Mouse (Mus musculus): ENCODE results near the gene Cyth4. TPM values are rescaled to one million over a fixed set of nuclear protein-coding genes. Genes with fewer than 3 reads are reported as not detected.
A peak's percentile ranks its signal among the peaks of the same experiment; 100 is the strongest.

Gene Cyth4
- total RNA-seq, 2 experiments from 2014 or later, result 16.9 to 18.0 TPM

GRCm38 (mm10) chr15:78610705-78611462, 14.0 kb downstream of the Cyth4 start:
- DNase-seq (ENCODE audit: low spot score in 2 of 2), result peak; percentile 66 to 81

- no peak for DNase-seq (ENCODE audit: low spot score in 2 of 2)
These were observed 17.7 kb downstream of the Cyth4 start for GRCm38 (mm10) chr15:78614536-78614935.

GRCm38 (mm10) chr15:78616973-78617372, 20.1 kb downstream of the Cyth4 start:
- no peak for DNase-seq (ENCODE audit: low spot score in 2 of 2)

- DNase-seq (ENCODE audit: low spot score in 2 of 2), result peak; percentile 82 to 84
These were observed 26.6 kb downstream of the Cyth4 start for GRCm38 (mm10) chr15:78623426-78623825.

- DNase-seq (ENCODE audit: low spot score in 2 of 2), result peak; percentile 54 to 55
These were observed 27.6 kb downstream of the Cyth4 start for GRCm38 (mm10) chr15:78624431-78624950.

- peak in 1 of 2 experiments; percentile 55 for DNase-seq (ENCODE audit: low spot score in 2 of 2)
These were observed 28.1 kb downstream of the Cyth4 start for GRCm38 (mm10) chr15:78624961-78625360.

- no peak for DNase-seq (ENCODE audit: low spot score in 2 of 2)
These were observed 29.4 kb downstream of the Cyth4 start for GRCm38 (mm10) chr15:78626285-78626684.

- DNase-seq (ENCODE audit: low spot score in 2 of 2), result no peak
These were observed 35.5 kb downstream of the Cyth4 start for GRCm38 (mm10) chr15:78632387-78632786.

GRCm38 (mm10) chr15:78633413-78633812, 36.6 kb downstream of the Cyth4 start:
- no peak for DNase-seq (ENCODE audit: low spot score in 2 of 2)

GRCm38 (mm10) chr15:78634095-78634737, 37.4 kb downstream of the Cyth4 start:
- DNase-seq (ENCODE audit: low spot score in 2 of 2), result peak in 1 of 2 experiments; percentile 64

GRCm38 (mm10) chr15:78635231-78635630, 38.4 kb downstream of the Cyth4 start:
- DNase-seq (ENCODE audit: low spot score in 2 of 2), result peak in 1 of 2 experiments; percentile 41

- DNase-seq (ENCODE audit: low spot score in 2 of 2), result no peak
These were observed 46.8 kb downstream of the Cyth4 start for GRCm38 (mm10) chr15:78643633-78644032.

GRCm38 (mm10) chr15:78644606-78645005, 47.8 kb downstream of the Cyth4 start:
- no peak for DNase-seq (ENCODE audit: low spot score in 2 of 2)

- no peak for DNase-seq (ENCODE audit: low spot score in 2 of 2)
These were observed 50.9 kb downstream of the Cyth4 start for GRCm38 (mm10) chr15:78647746-78648145.

GRCm38 (mm10) chr15:78651169-78651568, 54.3 kb downstream of the Cyth4 start:
- no peak for DNase-seq (ENCODE audit: low spot score in 2 of 2)

GRCm38 (mm10) chr15:78664268-78664667, 67.4 kb downstream of the Cyth4 start:
- no peak for DNase-seq (ENCODE audit: low spot score in 2 of 2)

- no peak for DNase-seq (ENCODE audit: low spot score in 2 of 2)
These were observed 72.5 kb downstream of the Cyth4 start for GRCm38 (mm10) chr15:78669221-78669871.

- DNase-seq (ENCODE audit: low spot score in 2 of 2), result peak in 1 of 2 experiments; percentile 64
These were observed 73.5 kb downstream of the Cyth4 start for GRCm38 (mm10) chr15:78670341-78670740.

Data from layer of hippocampus, postnatal 14 days (tissue).